Mouse (Mus musculus) kidney, embryonic 16.5 days (tissue): ENCODE results near the gene Slc36a1. TPM values are rescaled to one million over a fixed set of nuclear protein-coding genes. Genes with fewer than 3 reads are reported as not detected.
A peak's percentile ranks its signal among the peaks of the same experiment; 100 is the strongest.

Experiments used
- ATAC-seq: fragments of 200-750 bp; cut with Nextera tagmentation; 2 replicates; pipeline ENCODE4 v1.8.0; 2017; ENCODE audit warnings: moderate TSS enrichment; ENCODE audit not compliant: low FRiP score, low TSS enrichment
- H3K27ac ChIP-seq: fragments of 300-500 bp; sonication (generic); 2 replicates; pipeline ENCODE4 v1.5.1; 2014; ENCODE audit warnings: low read length
- H3K27me3 ChIP-seq: fragments of 300-500 bp; sonication (generic); 2 replicates; pipeline ENCODE4 v1.6.1; 2014; ENCODE audit warnings: low read length, control low read depth, mixed read lengths; ENCODE audit not compliant: insufficient read depth
- H3K36me3 ChIP-seq: fragments of 300-500 bp; sonication (generic); 2 replicates; pipeline ENCODE4 v1.6.1; 2014; ENCODE audit warnings: low read length, control low read depth, mixed read lengths; ENCODE audit not compliant: insufficient read depth
- H3K4me1 ChIP-seq: fragments of 300-500 bp; sonication (generic); 2 replicates; pipeline ENCODE4 v1.6.1; 2014; ENCODE audit warnings: low read length, control low read depth, mixed read lengths; ENCODE audit not compliant: insufficient read depth
- H3K4me2 ChIP-seq: fragments of 300-500 bp; sonication (generic); replicated peaks from 2 replicates; pipeline ENCODE4 v1.6.1; 2014; ENCODE audit warnings: low read depth, low read length
- H3K4me3 ChIP-seq: fragments of 300-500 bp; sonication (generic); 2 replicates; pipeline ENCODE4 v1.5.1; 2014; ENCODE audit warnings: mild to moderate bottlenecking, low read length
- H3K9ac ChIP-seq: fragments of 300-500 bp; sonication (generic); replicated peaks from 2 replicates; pipeline ENCODE4 v1.6.1; 2014; ENCODE audit warnings: low read length
- H3K9me3 ChIP-seq: fragments of 300-500 bp; sonication (generic); 2 replicates; pipeline ENCODE4 v1.6.1; 2016; ENCODE audit warnings: low read length, control low read depth
- WGBS: fragments of 180-500 bp; shearing (Covaris S2); extraction: QIAGEN DNeasy Blood & Tissue Kit; methylation state at CpG from one replicate; pipeline ENCODE4 v1.1.7; 2014; 5-methylcytosine and 5-hydroxymethylcytosine counted together
- polyA plus RNA-seq: library from polyadenylated mRNA; unstranded; fragments of >200 nt; fragmentation: Nextera tagmentation; extraction: Ambion mirVana; gene quantifications from 2 replicates; pipeline ENCODE4 v1.2.1, GENCODE M21; 2015

The Slc36a1 gene
- polyA plus RNA-seq, 1 experiment from 2014 or later: 1.6 TPM

DNA sequence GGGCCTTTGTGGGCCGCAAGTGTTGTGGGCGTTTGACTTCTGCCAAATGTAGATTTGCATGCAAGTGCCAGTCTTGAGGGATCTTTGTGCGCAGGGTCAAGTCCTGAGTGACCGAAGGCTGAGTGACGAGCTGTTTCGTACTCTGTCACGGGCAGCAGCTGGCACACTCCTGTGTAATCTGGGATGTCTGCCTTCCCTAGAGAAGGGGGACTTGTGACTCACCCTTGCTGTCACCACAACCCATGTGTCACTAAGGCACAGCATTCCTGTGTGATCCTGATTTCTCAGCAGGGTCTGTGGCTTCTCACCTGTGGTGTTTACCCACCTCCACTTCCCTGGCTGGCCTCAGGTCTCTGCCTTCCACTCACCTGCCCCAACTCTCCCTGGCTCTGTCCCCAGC lies 13.7 kb downstream of the Slc36a1 start:
- Histone ChIP-seq H3K9ac (no peak overlapping the region), H3K4me3 (no peak overlapping the region), H3K27ac (peak overlapping the region; percentile 17; the same call in 1 of the 2 replicates), H3K4me2 (no peak overlapping the region), H3K27me3 (no peaks in the 10 kb centered on the region), H3K9me3 (no peaks in the 10 kb centered on the region), H3K36me3 (0 out of 2 replicates have a peak, but pooled peaks cover 4% of the 10 kb centered on the region), H3K4me1 (peaks cover 10% of the 10 kb centered on the region)
- 81% methylated on average over 7 of the region's 7 CpGs for WGBS
- no peak for ATAC-seq

DNA sequence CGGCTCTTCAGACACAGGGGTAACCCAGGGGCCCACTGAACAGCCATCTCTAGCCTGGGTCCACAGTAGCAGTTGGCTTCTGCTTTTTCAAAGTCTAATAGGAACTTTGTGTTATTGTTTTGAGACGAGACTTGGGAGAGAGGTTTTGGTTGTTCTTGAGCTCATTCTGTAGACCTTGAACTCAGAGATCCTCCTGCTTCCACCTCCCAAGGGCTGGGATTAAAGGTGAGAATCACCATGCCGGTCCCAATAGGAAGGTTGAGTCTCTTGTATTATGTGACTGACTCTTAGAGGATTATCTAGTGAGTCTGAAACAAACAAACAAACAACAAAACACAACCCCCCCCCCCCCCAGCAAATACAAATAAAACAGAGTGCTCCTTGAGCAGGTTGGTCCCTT lies 14.3 kb downstream of the Slc36a1 start:
- H3K36me3 ChIP-seq: 0 out of 2 replicates have a peak, but pooled peaks cover 7% of the 10 kb centered on the region
- no peaks in the 10 kb centered on the region for H3K9me3 ChIP-seq
- H3K9ac ChIP-seq: no peak overlapping the region
- no peak overlapping the region for H3K27ac ChIP-seq
- ATAC-seq: no peak
- peaks cover 10% of the 10 kb centered on the region for H3K4me1 ChIP-seq
- H3K4me3 ChIP-seq: no peak overlapping the region
- WGBS: 85% methylated on average over 3 of the region's 3 CpGs
- H3K27me3 ChIP-seq: no peaks in the 10 kb centered on the region
- H3K4me2 ChIP-seq: no peak overlapping the region

DNA sequence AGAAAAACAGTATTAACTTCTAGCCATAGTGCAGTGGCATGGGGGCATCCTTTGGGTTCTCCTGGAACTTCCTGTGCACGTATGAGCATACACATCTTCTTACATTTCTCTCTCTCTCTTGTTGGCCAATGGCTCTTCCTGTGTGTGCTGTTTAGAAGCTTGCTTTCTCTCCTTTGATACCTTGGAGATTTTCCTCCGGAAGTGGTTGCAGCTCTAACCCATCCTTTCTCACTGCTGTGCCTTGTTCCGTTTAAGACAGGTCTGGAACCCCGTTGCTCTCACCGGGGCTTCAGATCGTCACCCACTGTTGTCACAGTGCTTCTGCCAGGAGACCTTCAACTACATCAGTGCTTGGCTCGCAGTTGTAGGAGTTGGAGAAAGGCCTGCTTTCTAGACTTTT lies 17.2 kb downstream of the Slc36a1 start:
- H3K27me3 ChIP-seq: no peaks in the 10 kb centered on the region
- no peak overlapping the region for H3K9ac ChIP-seq
- H3K9me3 ChIP-seq: no peaks in the 10 kb centered on the region
- H3K36me3 ChIP-seq: peaks cover 16% of the 10 kb centered on the region; the same call in 1 of the 2 replicates
- 88% methylated on average over 7 of the region's 7 CpGs for WGBS
- no peak overlapping the region for H3K4me2 ChIP-seq
- ATAC-seq: no peak
- H3K4me1 ChIP-seq: peaks cover 8% of the 10 kb centered on the region
- H3K4me3 ChIP-seq: no peak overlapping the region
- H3K27ac ChIP-seq: no peak overlapping the region

DNA sequence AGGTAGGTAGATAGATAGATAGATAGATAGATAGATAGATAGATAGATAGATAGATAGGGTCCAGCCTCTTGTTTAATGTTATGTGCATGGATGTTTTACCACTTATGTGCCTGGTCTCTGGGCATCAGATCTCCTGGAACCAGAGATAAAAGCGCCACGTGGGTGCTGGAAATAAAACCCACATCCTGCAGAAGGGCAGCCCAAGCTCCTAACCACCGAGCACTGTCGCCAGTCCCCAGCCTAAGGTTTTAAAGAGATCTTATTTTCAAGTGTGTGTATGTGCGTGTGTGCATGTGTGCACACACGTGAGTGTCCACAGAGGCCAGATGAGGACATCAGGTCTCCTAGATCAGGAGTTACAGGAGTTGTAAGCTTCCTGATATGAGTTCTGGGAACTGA lies 26.9 kb downstream of the Slc36a1 start:
- no peak overlapping the region for H3K4me2 ChIP-seq
- peaks cover 14% of the 10 kb centered on the region for H3K36me3 ChIP-seq
- no peaks in the 10 kb centered on the region for H3K9me3 ChIP-seq
- H3K9ac ChIP-seq: no peak overlapping the region
- ATAC-seq: no peak
- H3K27me3 ChIP-seq: no peaks in the 10 kb centered on the region
- no peak overlapping the region for H3K27ac ChIP-seq
- H3K4me1 ChIP-seq: no peaks in the 10 kb centered on the region
- no peak overlapping the region for H3K4me3 ChIP-seq
- 88% methylated on average over 6 of the region's 6 CpGs for WGBS

DNA sequence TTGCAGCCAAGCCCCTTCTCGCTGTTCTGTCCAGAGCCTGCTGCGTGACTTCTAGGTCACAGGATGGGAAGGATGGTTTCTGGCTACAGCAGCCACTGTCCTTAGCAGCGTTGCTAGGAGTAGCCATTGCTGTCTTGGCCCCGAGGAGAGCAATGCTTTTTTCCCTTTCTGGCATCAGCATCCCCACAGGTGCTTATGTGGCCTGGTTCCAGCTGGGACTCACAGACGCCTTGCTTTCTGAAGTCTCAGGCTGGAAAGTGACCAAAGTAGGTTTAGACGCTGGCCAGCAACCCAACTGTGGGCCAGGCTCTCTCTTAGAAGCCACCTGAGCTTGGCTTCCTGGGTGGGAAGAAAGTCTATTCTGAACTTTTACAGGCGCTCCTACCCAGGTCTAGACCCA lies 30.1 kb downstream of the Slc36a1 start:
- peaks cover 11% of the 10 kb centered on the region for H3K36me3 ChIP-seq
- no peak overlapping the region for H3K4me2 ChIP-seq
- no peak overlapping the region for H3K27ac ChIP-seq
- 90% methylated on average over 7 of the region's 7 CpGs for WGBS
- no peak overlapping the region for H3K9ac ChIP-seq
- no peaks in the 10 kb centered on the region for H3K9me3 ChIP-seq
- H3K27me3 ChIP-seq: no peaks in the 10 kb centered on the region
- ATAC-seq: no peak
- H3K4me1 ChIP-seq: no peaks in the 10 kb centered on the region
- H3K4me3 ChIP-seq: no peak overlapping the region

DNA sequence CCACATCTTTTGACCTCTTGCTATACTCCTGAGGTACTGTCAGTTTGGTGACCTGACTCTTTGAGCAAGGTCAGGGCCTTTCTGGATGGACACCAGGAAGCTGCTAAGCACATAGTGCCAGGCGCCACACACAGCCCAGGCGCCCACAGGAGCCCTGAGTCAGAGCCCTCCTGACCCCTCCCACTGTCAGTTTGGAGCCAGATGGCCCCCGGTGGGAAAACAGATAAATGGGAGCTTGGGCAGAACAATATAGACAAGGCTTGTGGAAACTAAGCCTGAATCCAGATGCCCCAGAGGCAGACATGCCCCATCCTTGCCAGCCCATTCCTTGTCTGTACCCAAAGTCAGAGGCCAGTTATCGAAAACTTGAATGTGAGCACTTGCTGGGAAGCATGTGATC lies 30.6 kb downstream of the Slc36a1 start:
- no peak for ATAC-seq
- H3K9ac ChIP-seq: no peak overlapping the region
- WGBS: 91% methylated on average over 4 of the region's 4 CpGs

DNA sequence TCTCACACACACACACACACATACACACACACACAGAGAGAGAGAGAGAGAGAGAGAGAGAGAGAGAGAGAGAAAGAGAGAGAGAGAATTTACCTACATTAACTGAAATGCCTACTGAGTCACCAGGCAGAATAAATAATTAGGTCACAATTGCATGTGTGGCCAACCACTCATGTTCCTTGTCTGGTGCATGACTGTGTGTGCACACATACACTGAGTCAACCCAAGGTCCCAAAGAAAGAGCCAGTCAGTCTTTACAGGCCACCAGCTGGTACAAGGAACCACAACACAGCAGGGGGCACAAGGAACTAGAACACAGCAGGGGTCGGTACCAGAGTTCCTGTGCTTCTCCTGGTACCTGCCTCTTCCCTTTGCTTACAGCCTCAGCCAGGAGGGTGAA lies 32.7 kb downstream of the Slc36a1 start:
- Histone ChIP-seq H3K27ac (no peak overlapping the region), H3K4me3 (no peak overlapping the region), H3K36me3 (peaks cover 7% of the 10 kb centered on the region), H3K27me3 (no peaks in the 10 kb centered on the region), H3K9me3 (no peaks in the 10 kb centered on the region), H3K9ac (no peak overlapping the region), H3K4me2 (no peak overlapping the region), H3K4me1 (no peaks in the 10 kb centered on the region)
- ATAC-seq: no peak
- 81% methylated on average over 1 of the region's 1 CpGs for WGBS

More for the DNA sequence above, 30.6 kb downstream of the Slc36a1 start:
- Histone ChIP-seq H3K27ac (no peak overlapping the region), H3K4me1 (no peaks in the 10 kb centered on the region), H3K36me3 (peaks cover 11% of the 10 kb centered on the region), H3K4me2 (no peak overlapping the region), H3K4me3 (no peak overlapping the region), H3K27me3 (no peaks in the 10 kb centered on the region), H3K9me3 (no peaks in the 10 kb centered on the region)

DNA sequence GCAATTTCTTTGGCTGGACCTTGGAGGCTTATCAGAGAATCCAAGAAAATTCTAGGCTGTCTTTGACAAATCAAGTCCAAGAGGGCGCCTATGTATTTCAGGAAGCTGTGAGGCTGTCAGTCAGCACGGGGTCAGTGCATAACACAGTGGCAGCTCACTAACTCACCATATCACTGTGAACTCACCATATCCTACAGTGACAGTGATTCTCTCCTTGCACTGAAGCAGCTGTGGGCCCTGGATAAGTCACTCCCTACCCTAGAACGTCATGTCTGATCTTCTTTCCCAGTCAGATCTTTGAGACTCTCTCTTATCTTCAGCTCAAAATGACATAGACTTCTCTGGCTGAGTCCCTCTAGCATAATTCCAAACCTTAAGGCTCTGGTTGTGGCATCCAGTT lies 35.3 kb downstream of the Slc36a1 start:
- Histone ChIP-seq H3K4me1 (no peaks in the 10 kb centered on the region), H3K4me2 (no peak overlapping the region), H3K9ac (no peak overlapping the region), H3K4me3 (no peak overlapping the region), H3K9me3 (no peaks in the 10 kb centered on the region), H3K27ac (no peak overlapping the region), H3K36me3 (no peaks in the 10 kb centered on the region), H3K27me3 (no peaks in the 10 kb centered on the region)
- WGBS: 74% methylated on average over 3 of the region's 3 CpGs
- no peak for ATAC-seq

DNA sequence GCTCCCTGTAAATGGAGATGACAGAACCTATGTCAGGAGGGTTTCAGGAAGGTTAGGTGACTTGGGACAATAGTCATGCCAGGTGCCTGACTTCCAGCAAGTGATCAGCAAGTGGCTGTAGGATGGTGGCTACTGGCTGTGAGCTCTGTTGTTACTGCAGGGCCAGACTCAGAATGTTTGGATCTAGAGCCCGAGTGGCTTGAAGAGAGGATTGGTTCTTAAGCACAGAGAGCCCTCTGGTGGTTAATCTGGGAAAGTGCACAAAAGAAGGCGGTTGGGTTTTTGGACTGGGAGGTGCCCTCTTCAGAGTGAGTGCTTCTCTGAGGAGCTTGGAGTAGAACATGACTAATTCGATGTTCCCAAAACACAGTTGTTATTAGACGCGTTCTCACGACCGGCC lies 36.4 kb downstream of the Slc36a1 start:
- 66% methylated on average over 7 of the region's 7 CpGs for WGBS

DNA sequence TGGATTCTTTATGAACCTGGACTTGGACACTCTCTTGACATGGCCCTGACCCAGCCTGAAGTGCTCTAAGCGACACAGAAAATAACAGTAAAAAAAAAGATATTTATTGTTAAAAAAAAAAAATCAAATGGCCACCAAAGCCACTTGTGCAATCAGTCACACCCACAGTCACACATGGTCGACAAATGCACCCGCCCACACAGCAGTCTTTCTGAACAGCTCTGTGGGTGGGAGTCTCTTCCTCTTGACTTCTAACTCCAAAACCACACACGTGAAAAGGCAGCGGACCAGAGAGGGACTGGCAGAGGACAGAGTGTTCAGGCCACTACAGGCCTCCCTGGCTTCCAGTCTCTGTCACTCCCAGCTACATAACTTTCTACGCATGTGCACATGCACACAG lies 46.4 kb downstream of the Slc36a1 start:
- peak; percentile 67; the same call in 1 of the 2 replicates for ATAC-seq
- no peaks in the 10 kb centered on the region for H3K27me3 ChIP-seq
- 41% methylated on average over 6 of the region's 6 CpGs for WGBS
- H3K9ac ChIP-seq: no peak overlapping the region
- no peaks in the 10 kb centered on the region for H3K4me1 ChIP-seq
- no peak overlapping the region for H3K4me3 ChIP-seq
- H3K36me3 ChIP-seq: no peaks in the 10 kb centered on the region
- H3K4me2 ChIP-seq: no peak overlapping the region
- no peak overlapping the region for H3K27ac ChIP-seq
- no peaks in the 10 kb centered on the region for H3K9me3 ChIP-seq

More for the DNA sequence above, 36.4 kb downstream of the Slc36a1 start:
- H3K36me3 ChIP-seq: no peaks in the 10 kb centered on the region
- H3K27ac ChIP-seq: no peak overlapping the region
- no peaks in the 10 kb centered on the region for H3K4me1 ChIP-seq
- no peaks in the 10 kb centered on the region for H3K9me3 ChIP-seq
- no peak overlapping the region for H3K4me2 ChIP-seq
- ATAC-seq: peak; percentile 51; the same call in 1 of the 2 replicates
- H3K27me3 ChIP-seq: no peaks in the 10 kb centered on the region
- no peak overlapping the region for H3K4me3 ChIP-seq
- no peak overlapping the region for H3K9ac ChIP-seq
